Mouse (Mus musculus) embryonic facial prominence, embryonic 15.5 days (tissue): Measurements from ENCODE around the gene Zc3h4. TPM values are rescaled to one million over a fixed set of nuclear protein-coding genes. Genes with fewer than 3 reads are reported as not detected.

Experiments used
- ATAC-seq: fragments of 200-750 bp; cut with Nextera tagmentation; 2 replicates; pipeline ENCODE4 v1.8.0; 2017; ENCODE audit warnings: low read depth, moderate TSS enrichment; ENCODE audit not compliant: insufficient number of reproducible peaks, low FRiP score, low TSS enrichment
- H3K27ac ChIP-seq: fragments of 300-500 bp; sonication (generic); replicated peaks from 2 replicates; pipeline ENCODE4 v1.5.1; 2015; ENCODE audit warnings: mild to moderate bottlenecking, inconsistent platforms
- H3K27me3 ChIP-seq: fragments of 300-500 bp; sonication (generic); 2 replicates; pipeline ENCODE4 v1.6.1; 2015; ENCODE audit warnings: inconsistent platforms
- H3K36me3 ChIP-seq: fragments of 300-500 bp; sonication (generic); 2 replicates; pipeline ENCODE4 v1.6.1; 2015; ENCODE audit warnings: mild to moderate bottlenecking, inconsistent platforms
- H3K4me1 ChIP-seq: fragments of 300-500 bp; sonication (generic); 2 replicates; pipeline ENCODE4 v1.6.1; 2015; ENCODE audit warnings: inconsistent platforms
- H3K4me2 ChIP-seq: fragments of 300-500 bp; sonication (generic); replicated peaks from 2 replicates; pipeline ENCODE4 v1.6.1; 2015; ENCODE audit warnings: mild to moderate bottlenecking, inconsistent platforms
- H3K4me3 ChIP-seq: fragments of 300-500 bp; sonication (generic); replicated peaks from 2 replicates; pipeline ENCODE4 v1.5.1; 2015; ENCODE audit warnings: mild to moderate bottlenecking, inconsistent platforms
- H3K9ac ChIP-seq: fragments of 300-500 bp; sonication (generic); 2 replicates; pipeline ENCODE4 v1.6.1; 2015; ENCODE audit warnings: inconsistent platforms
- H3K9me3 ChIP-seq: fragments of 300-500 bp; sonication (generic); replicated peaks from 2 replicates; pipeline ENCODE4 v1.6.1; 2016; ENCODE audit warnings: inconsistent platforms
- WGBS: fragments of 180-500 bp; shearing (Covaris S2); methylation state at CpG from one replicate; pipeline ENCODE4 v1.1.7; 2015; 5-methylcytosine and 5-hydroxymethylcytosine counted together
- polyA plus RNA-seq: library from polyadenylated mRNA; unstranded; fragments of >200 nt; fragmentation: Nextera tagmentation; extraction: Ambion mirVana; gene quantifications from 2 replicates; pipeline ENCODE4 v1.2.1, GENCODE M21; 2015

The Zc3h4 gene
- polyA plus RNA-seq, 1 experiment from 2014 or later, result 16.9 TPM

DNA sequence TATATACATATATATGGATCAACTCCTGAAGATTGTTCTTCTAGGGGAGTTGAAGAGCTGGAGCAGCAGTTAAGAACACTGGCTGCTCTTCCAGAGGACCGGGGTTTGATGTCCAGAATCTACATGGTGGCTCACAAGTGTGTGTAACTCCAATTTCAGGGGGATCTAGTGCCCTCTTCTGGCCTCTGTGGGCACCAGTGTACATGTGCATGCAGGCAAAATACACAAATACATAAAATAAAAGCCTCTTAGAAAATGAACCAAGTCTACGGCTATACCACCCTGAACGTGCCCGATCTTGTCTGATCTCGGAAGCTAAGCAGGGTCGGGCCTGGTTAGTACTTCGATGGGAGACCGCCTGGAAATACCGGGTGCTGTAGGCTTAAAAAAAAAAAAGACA, 70.8 kb downstream of the Zc3h4 start:
- Histone ChIP-seq H3K27ac (no peak overlapping the region), H3K27me3 (peaks cover 71% of the 10 kb centered on the region), H3K4me3 (no peak overlapping the region), H3K4me2 (no peak overlapping the region), H3K9me3 (no peaks in the 10 kb centered on the region), H3K36me3 (no peaks in the 10 kb centered on the region), H3K9ac (no peak overlapping the region), H3K4me1 (peaks cover 22% of the 10 kb centered on the region; the same call in 1 of the 2 replicates)
- WGBS, result 35% methylated on average over 9 of the region's 9 CpGs
- no peak for ATAC-seq

DNA sequence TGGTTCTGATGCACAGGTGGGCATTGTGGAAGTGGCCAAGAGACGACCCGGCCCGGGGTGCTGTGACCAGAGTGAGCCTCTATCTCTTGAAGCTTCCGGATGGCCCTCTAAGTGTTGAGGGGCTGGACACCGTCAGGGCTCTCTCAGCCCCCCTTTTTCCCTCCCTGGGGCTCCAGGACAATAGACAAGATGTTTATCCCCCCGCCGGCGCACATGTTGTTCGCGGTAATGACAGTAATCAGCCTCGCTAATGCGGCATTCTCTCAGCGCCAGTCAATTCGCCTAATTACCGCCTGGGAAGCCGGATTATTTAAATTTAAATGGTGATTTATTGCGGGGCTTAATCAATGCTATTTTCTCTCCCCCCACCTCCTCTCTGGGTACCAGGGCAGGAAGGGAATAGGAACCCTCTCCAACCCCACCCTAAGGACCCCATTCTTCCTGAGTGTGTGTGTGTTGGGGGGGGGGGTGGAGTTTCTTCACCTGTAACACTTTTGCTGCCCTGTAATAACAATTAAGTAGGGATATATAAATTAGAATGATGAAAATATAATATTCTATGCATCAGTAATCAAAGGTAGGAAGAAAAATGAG, 71.5 kb downstream of the Zc3h4 start:
- WGBS, result 11% methylated on average over 17 of the region's 17 CpGs
- no peak overlapping the region for H3K4me3 ChIP-seq
- H3K27me3 ChIP-seq, result peaks cover 78% of the 10 kb centered on the region
- no peaks in the 10 kb centered on the region for H3K36me3 ChIP-seq
- H3K4me1 ChIP-seq, result peaks cover 25% of the 10 kb centered on the region; the same call in 1 of the 2 replicates
- H3K27ac ChIP-seq, result no peak overlapping the region
- no peak overlapping the region for H3K9ac ChIP-seq
- no peak for ATAC-seq
- H3K9me3 ChIP-seq, result no peaks in the 10 kb centered on the region
- no peak overlapping the region for H3K4me2 ChIP-seq

DNA sequence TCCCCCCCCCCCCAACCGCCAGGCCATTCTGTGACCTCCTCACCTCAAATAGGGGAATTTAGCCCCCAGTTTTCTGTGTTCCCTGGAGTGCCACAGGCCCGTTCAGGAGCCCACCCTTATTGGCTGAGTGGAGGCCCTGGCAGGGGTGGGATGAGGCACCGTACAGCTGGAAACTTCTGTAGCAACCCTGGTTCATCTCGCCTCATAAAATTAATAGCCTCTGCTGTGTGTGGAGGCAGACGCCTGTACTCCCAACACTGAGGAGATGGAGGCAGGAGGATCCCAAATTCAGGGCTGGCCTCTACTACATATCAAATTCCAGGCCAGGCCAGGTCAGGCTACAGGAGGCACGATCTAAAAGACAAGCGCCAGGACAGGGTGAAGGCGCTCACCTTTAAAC, 73.1 kb downstream of the Zc3h4 start:
- Histone ChIP-seq H3K4me2 (no peak overlapping the region), H3K27ac (no peak overlapping the region), H3K4me1 (peaks cover 25% of the 10 kb centered on the region; the same call in 1 of the 2 replicates), H3K27me3 (peaks cover 76% of the 10 kb centered on the region), H3K36me3 (no peaks in the 10 kb centered on the region), H3K9me3 (no peaks in the 10 kb centered on the region), H3K9ac (no peak overlapping the region), H3K4me3 (no peak overlapping the region)
- no peak for ATAC-seq
- 53% methylated on average over 8 of the region's 8 CpGs for WGBS

DNA sequence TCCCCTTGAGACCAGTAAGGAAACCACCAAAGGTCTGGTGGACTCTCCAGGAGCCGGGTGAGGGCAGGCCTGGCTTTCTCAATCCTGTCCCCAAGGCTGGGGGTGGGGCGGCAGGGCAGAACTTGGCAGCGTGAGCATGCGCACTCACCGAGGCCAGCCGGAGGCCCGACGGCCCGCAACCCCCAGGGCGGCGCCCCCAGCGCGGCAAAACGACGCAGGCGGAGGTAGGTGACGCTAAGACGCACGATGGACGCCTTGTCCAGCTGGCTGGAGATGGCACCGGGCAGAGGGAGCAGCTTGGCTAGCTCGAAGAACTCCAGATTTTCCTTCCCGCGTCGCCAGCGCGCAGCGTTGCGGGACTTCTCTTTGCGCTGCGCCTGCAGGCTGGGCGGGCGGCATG, 73.7 kb downstream of the Zc3h4 start:
- 6% methylated on average over 33 of the region's 33 CpGs for WGBS
- H3K4me1 ChIP-seq, result peaks cover 25% of the 10 kb centered on the region; the same call in 1 of the 2 replicates
- H3K4me2 ChIP-seq, result peak overlapping the region; percentile 35
- no peaks in the 10 kb centered on the region for H3K9me3 ChIP-seq
- no peak for ATAC-seq
- H3K36me3 ChIP-seq, result no peaks in the 10 kb centered on the region
- H3K27me3 ChIP-seq, result peaks cover 71% of the 10 kb centered on the region
- no peak overlapping the region for H3K27ac ChIP-seq
- peak overlapping the region; percentile 18 for H3K4me3 ChIP-seq
- H3K9ac ChIP-seq, result no peak overlapping the region

DNA sequence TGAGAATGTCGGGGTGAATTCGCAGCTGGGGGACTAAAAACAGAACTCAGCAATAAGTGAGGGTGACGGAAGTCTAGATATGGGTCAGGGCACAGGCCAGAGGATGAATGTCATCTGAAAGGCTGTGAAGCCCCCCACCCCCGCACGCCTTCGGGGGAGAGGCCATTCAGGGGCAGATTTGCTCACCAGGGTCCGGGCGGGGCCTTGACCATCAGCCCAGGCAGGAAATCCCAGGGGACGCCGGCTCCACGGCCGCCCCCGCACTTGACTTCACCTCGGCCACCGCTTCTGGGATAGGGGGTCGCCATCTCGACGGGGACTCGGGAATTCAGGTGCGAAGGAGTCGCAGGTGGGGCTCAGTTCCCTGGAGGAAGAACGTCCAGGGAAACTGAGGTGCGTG, 74.6 kb downstream of the Zc3h4 start:
- no peak overlapping the region for H3K27ac ChIP-seq
- H3K27me3 ChIP-seq, result peaks cover 69% of the 10 kb centered on the region
- peaks cover 25% of the 10 kb centered on the region; the same call in 1 of the 2 replicates for H3K4me1 ChIP-seq
- peak overlapping the region; percentile 46 for H3K4me2 ChIP-seq
- no peak overlapping the region for H3K9ac ChIP-seq
- H3K9me3 ChIP-seq, result no peaks in the 10 kb centered on the region
- no peak for ATAC-seq
- H3K4me3 ChIP-seq, result peak overlapping the region; percentile 28
- no peaks in the 10 kb centered on the region for H3K36me3 ChIP-seq
- 6% methylated on average over 23 of the region's 23 CpGs for WGBS

DNA sequence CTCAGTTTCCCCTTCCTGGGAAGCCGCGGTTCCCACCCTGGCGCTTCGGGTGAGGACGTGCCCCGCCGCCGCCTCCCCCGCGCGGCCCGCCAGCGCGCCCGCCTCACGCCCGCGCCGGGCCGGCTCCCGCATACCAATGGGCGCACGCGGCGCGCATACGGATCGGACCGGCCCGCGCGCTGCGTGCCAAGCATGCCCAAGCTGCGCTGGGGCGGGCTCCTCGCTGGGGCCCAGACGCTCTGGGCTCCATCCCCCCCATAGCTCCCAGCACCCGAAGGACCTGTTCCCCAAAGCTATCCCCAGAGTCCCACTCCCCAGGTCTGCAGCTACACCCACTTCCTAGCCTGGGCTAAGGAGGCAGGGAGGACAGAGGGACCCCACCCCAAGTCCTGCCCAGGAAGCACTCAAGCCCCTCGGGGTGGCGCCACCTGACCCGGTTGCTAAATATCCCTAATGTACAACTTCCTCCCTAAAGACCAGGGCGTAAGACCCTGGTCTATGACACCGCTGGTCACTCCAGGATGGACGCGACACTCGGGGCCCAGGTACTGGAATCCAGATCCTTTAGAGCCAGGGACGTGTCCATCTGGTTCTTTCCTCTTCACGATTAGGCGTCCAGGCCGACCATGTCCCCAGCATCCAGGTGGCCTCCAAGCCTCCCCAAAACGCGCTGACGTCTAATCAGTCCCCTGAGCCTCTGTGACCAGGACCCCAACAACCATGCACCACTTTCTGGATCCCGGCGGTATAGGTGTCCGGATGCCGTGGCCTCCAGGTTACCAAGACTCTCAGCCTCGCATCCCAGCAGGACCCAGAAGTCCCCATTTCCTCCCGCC, 75.3 kb downstream of the Zc3h4 start:
- H3K9ac ChIP-seq, result no peak overlapping the region
- no peak overlapping the region for H3K27ac ChIP-seq

DNA sequence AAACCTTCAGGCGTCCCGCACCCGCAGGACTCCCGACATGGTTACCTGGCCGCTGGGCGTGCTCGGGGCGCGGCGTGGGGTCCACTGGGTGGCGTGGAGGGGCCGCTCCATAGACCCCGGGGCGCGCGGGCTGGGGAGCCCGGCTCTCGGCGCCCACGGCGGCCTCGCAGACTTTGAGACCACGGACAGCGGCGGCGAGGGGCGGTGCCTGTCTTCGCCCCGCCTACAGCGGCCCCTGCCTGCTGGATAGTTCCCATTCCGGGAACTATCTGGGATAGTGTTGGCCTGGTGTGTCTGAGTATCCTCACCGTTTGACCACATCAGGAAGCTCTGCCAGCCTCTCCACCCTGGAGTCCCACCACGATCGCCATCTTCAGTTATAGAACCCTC, 75.9 kb downstream of the Zc3h4 start:
- ATAC-seq, result no peak
- WGBS, result 2% methylated on average over 34 of the region's 34 CpGs
- Histone ChIP-seq H3K36me3 (no peaks in the 10 kb centered on the region), H3K9me3 (no peaks in the 10 kb centered on the region), H3K27me3 (peaks cover 60% of the 10 kb centered on the region), H3K4me3 (peak overlapping the region; percentile 28), H3K4me2 (peak overlapping the region; percentile 46), H3K4me1 (peaks cover 25% of the 10 kb centered on the region; the same call in 1 of the 2 replicates), H3K27ac (no peak overlapping the region), H3K9ac (no peak overlapping the region)

More for the DNA sequence above, 75.3 kb downstream of the Zc3h4 start:
- H3K4me3 ChIP-seq, result peak overlapping the region; percentile 28
- H3K9me3 ChIP-seq, result no peaks in the 10 kb centered on the region
- 1% methylated on average over 59 of the region's 59 CpGs for WGBS
- peaks cover 25% of the 10 kb centered on the region; the same call in 1 of the 2 replicates for H3K4me1 ChIP-seq
- ATAC-seq, result no peak
- H3K36me3 ChIP-seq, result no peaks in the 10 kb centered on the region
- H3K27me3 ChIP-seq, result peaks cover 66% of the 10 kb centered on the region
- peak overlapping the region; percentile 46 for H3K4me2 ChIP-seq

DNA sequence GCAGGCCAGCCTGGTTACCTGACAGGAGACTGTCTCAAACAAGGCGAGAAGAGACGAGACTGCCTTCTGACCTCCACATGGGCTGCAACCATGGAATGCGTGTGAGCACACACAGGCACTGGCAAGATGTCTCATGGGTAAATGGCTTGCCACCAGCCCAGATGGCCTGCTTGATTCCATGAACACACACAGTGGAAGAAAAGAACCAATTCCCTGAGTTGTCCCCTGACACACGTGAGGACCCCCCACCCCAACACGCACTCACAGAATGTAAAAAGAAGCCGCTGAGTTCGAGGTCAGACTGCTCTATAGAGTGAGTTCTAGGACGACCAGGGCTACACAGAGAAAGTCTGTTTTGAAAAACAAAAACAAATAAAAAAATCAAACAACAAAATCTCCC, 76.9 kb downstream of the Zc3h4 start, which contains the start of gene Npas1:
Gene Npas1 (minus strand): TSS at position 101 of the 400 bp plus-strand sequence.
- Histone ChIP-seq H3K36me3 (no peaks in the 10 kb centered on the region), H3K27ac (no peak within 1 kb of the TSS), H3K4me1 (peaks cover 21% of the 10 kb centered on the region; the same call in 1 of the 2 replicates), H3K9ac (no peak within 1 kb of the TSS), H3K9me3 (no peaks in the 10 kb centered on the region), H3K4me2 (peak within 1 kb of the TSS; percentile 46), H3K4me3 (peak within 1 kb of the TSS; percentile 28), H3K27me3 (peaks cover 51% of the 10 kb centered on the region)
- ATAC-seq, result no peak
- WGBS, result 83% methylated on average over 8 of the region's 8 CpGs

Other genes starting within 250 kb of the Zc3h4 start
- 47.6 and 51.5 TPM in 2 replicates for gene Meis3, start 225.8 kb upstream of the Zc3h4 start, polyA plus RNA-seq
- gene Dhx34, start 178.9 kb upstream of the Zc3h4 start, polyA plus RNA-seq, result 14.5 and 15.5 TPM in 2 replicates
- 0.04 and 0.35 TPM in 2 replicates for gene C5ar2, start 156.8 kb upstream of the Zc3h4 start, polyA plus RNA-seq
- 4.4 and 4.5 TPM in 2 replicates for gene C5ar1, start 141.4 kb upstream of the Zc3h4 start, polyA plus RNA-seq
- 29.6 and 32.8 TPM in 2 replicates for gene Inafm1, start 127.3 kb upstream of the Zc3h4 start, polyA plus RNA-seq
- 27.0 and 31.1 TPM in 2 replicates for gene Ccdc9, start 114.1 kb upstream of the Zc3h4 start, polyA plus RNA-seq
- gene Bbc3, start 92.5 kb upstream of the Zc3h4 start, polyA plus RNA-seq, result 5.1 and 7.5 TPM in 2 replicates
- gene Sae1, start 13.1 kb upstream of the Zc3h4 start, polyA plus RNA-seq, result 291 and 292 TPM in 2 replicates
- gene Tmem160, start 51.9 kb downstream of the Zc3h4 start, polyA plus RNA-seq, result 48.6 and 49.6 TPM in 2 replicates
- 0.33 and 0.47 TPM in 2 replicates for gene Npas1, start 76.8 kb downstream of the Zc3h4 start, polyA plus RNA-seq
- 16.8 and 17.2 TPM in 2 replicates for gene Arhgap35, start 214.1 kb downstream of the Zc3h4 start, polyA plus RNA-seq